Mouse (Mus musculus) urinary bladder, adult 2 months (tissue): Measurements from ENCODE around the gene A730009L09Rik. TPM values are rescaled to one million over a fixed set of nuclear protein-coding genes. Genes with fewer than 3 reads are reported as not detected.

Experiments used
- DNase-seq: peaks from one replicate; pipeline ENCODE4 v3.0.0; 2022; ENCODE audit warnings: low spot score
- polyA plus RNA-seq: library from polyadenylated mRNA; depleted of rRNA; stranded (reverse); fragments of >200 nt; gene quantifications from 2 replicates; pipeline ENCODE4 v1.2.3, GENCODE M21; 2012; rRNA removed

Gene A730009L09Rik
- polyA plus RNA-seq = not detected in 2 replicates

- DNase-seq = no peak
These were observed at the start of gene A730009L09Rik for GRCm38 (mm10) chr16:84514821-84515220. A730009L09Rik (plus strand) TSS chr16:84515121.

GRCm38 (mm10) chr16:84465581-84466165 is 49.2 kb upstream of the A730009L09Rik start:
- no peak for DNase-seq

- DNase-seq = no peak
These were observed 46.0 kb upstream of the A730009L09Rik start for GRCm38 (mm10) chr16:84468898-84469297.

- no peak for DNase-seq
These were observed 44.9 kb upstream of the A730009L09Rik start for GRCm38 (mm10) chr16:84469994-84470393.

GRCm38 (mm10) chr16:84473406-84473805 is 41.5 kb upstream of the A730009L09Rik start:
- DNase-seq = no peak

- no peak for DNase-seq
These were observed 40.2 kb upstream of the A730009L09Rik start for GRCm38 (mm10) chr16:84474712-84475111.

GRCm38 (mm10) chr16:84476948-84477347 is 38.0 kb upstream of the A730009L09Rik start:
- no peak for DNase-seq

GRCm38 (mm10) chr16:84477528-84477927 is 37.4 kb upstream of the A730009L09Rik start:
- DNase-seq = no peak

- no peak for DNase-seq
These were observed 37.0 kb upstream of the A730009L09Rik start for GRCm38 (mm10) chr16:84477952-84478351.

- DNase-seq = no peak
These were observed 29.0 kb upstream of the A730009L09Rik start for GRCm38 (mm10) chr16:84485931-84486330.

GRCm38 (mm10) chr16:84494818-84495217 is 20.1 kb upstream of the A730009L09Rik start:
- no peak for DNase-seq

- DNase-seq = no peak
These were observed 19.5 kb upstream of the A730009L09Rik start for GRCm38 (mm10) chr16:84495438-84495837.

- DNase-seq = no peak
These were observed 7.2 kb upstream of the A730009L09Rik start for GRCm38 (mm10) chr16:84507681-84508080.

- no peak for DNase-seq
These were observed 7.2 kb downstream of the A730009L09Rik start for GRCm38 (mm10) chr16:84521975-84522635.

- no peak for DNase-seq
These were observed 8.1 kb downstream of the A730009L09Rik start for GRCm38 (mm10) chr16:84523061-84523460.

GRCm38 (mm10) chr16:84527375-84527774 is 12.5 kb downstream of the A730009L09Rik start:
- no peak for DNase-seq

GRCm38 (mm10) chr16:84532803-84533202 is 17.9 kb downstream of the A730009L09Rik start:
- DNase-seq = no peak

- DNase-seq = no peak
These were observed 31.1 kb downstream of the A730009L09Rik start for GRCm38 (mm10) chr16:84546059-84546458.

GRCm38 (mm10) chr16:84549122-84549521 is 34.2 kb downstream of the A730009L09Rik start:
- DNase-seq = no peak

- DNase-seq = no peak
These were observed 35.5 kb downstream of the A730009L09Rik start for GRCm38 (mm10) chr16:84550445-84550844.

GRCm38 (mm10) chr16:84553981-84554380 is 39.1 kb downstream of the A730009L09Rik start:
- no peak for DNase-seq

GRCm38 (mm10) chr16:84558113-84558917 is 43.4 kb downstream of the A730009L09Rik start:
- DNase-seq = no peak
